Comparison of ENCODE assay signal across 9 mouse cellular contexts in the genomic region with DNA sequence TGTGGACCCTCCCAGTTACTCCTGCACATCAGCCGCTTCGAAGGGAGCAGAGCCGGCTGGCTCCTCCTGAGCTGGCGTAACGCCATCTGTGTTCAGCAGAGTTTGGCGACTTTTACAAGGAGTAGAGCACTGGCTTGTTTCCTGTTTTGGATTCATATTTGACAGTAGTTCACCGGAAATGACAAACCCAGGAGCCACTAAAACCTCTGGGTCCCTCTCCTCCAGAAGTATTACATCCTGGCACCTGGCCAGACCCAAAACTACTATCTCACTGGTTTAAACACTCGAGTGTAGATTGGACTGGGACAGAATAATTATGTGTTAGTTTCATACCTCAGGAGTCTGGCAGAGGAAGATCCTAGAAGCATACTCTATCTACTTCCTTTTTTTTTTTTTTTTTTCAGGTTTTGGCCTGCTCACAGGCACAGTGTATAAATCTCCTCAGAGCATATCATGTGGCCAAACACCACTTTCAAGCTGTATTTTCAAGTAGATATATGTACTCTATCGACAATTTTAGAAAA. TPM values are rescaled to one million over a fixed set of nuclear protein-coding genes. Genes with fewer than 3 reads are reported as not detected.
DNase-seq lines count a peak whose midpoint lies in the region; ATAC-seq and TF ChIP-seq lines count a peak whose summit lies in the region.
"Had no signal": no experiment of that assay in that cellular context is flagged by ENCODE, and none has a peak within 500 bp of the region (broad histone marks: within the 10 kb centered on the region; RNA-seq: fewer than 3 reads in every experiment).

No protein-coding gene starts in this region.

- H3K4me2 ChIP-seq in kidney, postnatal 0 days (ENCODE audit: low read length), result no peak overlapping the region
- H3K4me2 ChIP-seq: neural tube, embryonic 12.5 days had no signal

- DNase-seq in frontal cortex, postnatal 36 days (ENCODE audit: low spot score in 2 of 2), result no peak
- DNase-seq in urinary bladder, postnatal 14 days (ENCODE audit: low spot score), result peak; percentile 46
- DNase-seq in urinary bladder, postnatal 25 days (ENCODE audit: low spot score), result no peak
- peak; percentile 29 to 48 for DNase-seq in gastrocnemius, postnatal 36 days
- DNase-seq in kidney, postnatal 0 days (ENCODE audit: low spot score), result peak; percentile 75
- peak; percentile 15 for DNase-seq in right cerebral cortex, postnatal 4 days
- DNase-seq in yolk sac, embryonic 10.5 days (ENCODE audit: low spot score), result no peak

- H3K4me3 ChIP-seq in kidney, postnatal 0 days (replicated peaks; ENCODE audit: low read depth, low read length), result no peak overlapping the region
- H3K4me3 ChIP-seq: neural tube, embryonic 12.5 days had no signal

- intact Hi-C loops in gastrocnemius, postnatal 36 days (cut with DNase I), result no loop called here

- 47% methylated on average over 9 of the region's 9 CpGs for WGBS in kidney, postnatal 0 days

- no peaks in the 10 kb centered on the region for H3K9me3 ChIP-seq in kidney, postnatal 0 days (replicated peaks; ENCODE audit: low read length)
- H3K9me3 ChIP-seq: neural tube, embryonic 12.5 days had no signal

- no peaks in the 10 kb centered on the region for H3K4me1 ChIP-seq in kidney, postnatal 0 days (replicated peaks; ENCODE audit: insufficient read depth, low read length)
- H3K4me1 ChIP-seq: neural tube, embryonic 12.5 days had no signal

- ATAC-seq in frontal cortex, adult (ENCODE audit: low TSS enrichment), result peak; percentile 31; the same call in 1 of the 2 replicates
- no peak for ATAC-seq in kidney, postnatal 0 days (replicated peaks; ENCODE audit: low FRiP score, low read depth)

- no peaks in the 10 kb centered on the region for H3K27me3 ChIP-seq in kidney, postnatal 0 days (ENCODE audit: insufficient read depth, low read length)
- H3K27me3 ChIP-seq: neural tube, embryonic 12.5 days had no signal

- no peak for TF ChIP-seq CTCF in kidney, postnatal 0 days (IDR thresholded peaks at IDR 0.05; ENCODE audit: low read depth)

- H3K9ac ChIP-seq in kidney, postnatal 0 days (ENCODE audit: low read depth, low read length), result no peak overlapping the region
- H3K9ac ChIP-seq: neural tube, embryonic 12.5 days had no signal

- no peak overlapping the region for H3K27ac ChIP-seq in kidney, postnatal 0 days
- H3K27ac ChIP-seq: neural tube, embryonic 12.5 days had no signal

- H3K36me3 ChIP-seq in kidney, postnatal 0 days (ENCODE audit: insufficient read depth, low read length), result no peaks in the 10 kb centered on the region
- H3K36me3 ChIP-seq: neural tube, embryonic 12.5 days had no signal

RNA-seq across cellular contexts. Expression of a gene that starts 11.0 kb away (rescaled TPM):
- under 1 TPM in 1 of 2 experiments, not detected in 1; 0.26 TPM for total RNA-seq in gastrocnemius, postnatal 36 days (2021)
- 0.06 TPM in 1 of 2 replicates, not detected in the other for polyA plus RNA-seq in kidney, postnatal 0 days (2015; fragmentation: Nextera tagmentation; extraction: Ambion mirVana)

Comparison
In these comparisons a context has a peak if more than half of its experiments do, and no peak if none do; other contexts are left out.
1. DNase-seq: peak in urinary bladder, postnatal 14 days (single experiment), gastrocnemius, postnatal 36 days (2 of 2), kidney, postnatal 0 days (single experiment) and right cerebral cortex, postnatal 4 days (single experiment); none in frontal cortex, postnatal 36 days (0 of 2), urinary bladder, postnatal 25 days (single experiment) and yolk sac, embryonic 10.5 days (single experiment).